Mouse (Mus musculus) kidney, adult 2 months (tissue): ENCODE measurements around the gene Supt6.

Source experiments
- CTCF ChIP-seq: fragments of 200-500 bp; conservative IDR thresholded peaks from 2 replicates; pipeline ENCODE4 v1.5.1; 2011; ENCODE audit warnings: low read depth, mild to moderate bottlenecking, control low read depth, low read length, moderate library complexity, mixed read lengths; ENCODE audit not compliant: insufficient read depth, insufficient read length
- POLR2A ChIP-seq: fragments of 200-500 bp; IDR thresholded peaks from one replicate; pipeline ENCODE4 v1.6.1; 2011; ENCODE audit warnings: low read depth, low read length, control low read depth

GRCm38 (mm10) chr11:78167257-78167959, 78.4 kb downstream of the Supt6 start:
- no peak for TF ChIP-seq CTCF
- TF ChIP-seq POLR2A, result no peak
